Mouse (Mus musculus) CH12.LX (cell line): ENCODE measurements at regions not wholly inside any gene's neighbourhood (a gene's known extent, or its start where the extent isn't known, plus 50 kb on each side); places are given as distances from the start of the nearest gene placed in this dataset.

Experiments
- DNase-seq: peaks from one replicate; pipeline ENCODE4 v3.0.0-alpha.2; 2013; ENCODE audit errors: extremely low read depth
- H3K27ac ChIP-seq: 2 replicates; pipeline ENCODE4 v1.5.1; 2012; ENCODE audit warnings: low read depth, mild to moderate bottlenecking, control low read depth, moderate library complexity; ENCODE audit not compliant: insufficient read depth
- H3K27me3 ChIP-seq: replicated peaks from 2 replicates; pipeline ENCODE3; 2012; ENCODE audit warnings: inconsistent platforms
- H3K36me3 ChIP-seq, 2 experiments: replicated peaks in 1 of 2; 2 replicates each; pipeline versions ENCODE3 to v1.6.1; 2012; ENCODE audit warnings: inconsistent platforms in 1 of 2, low read length in 1 of 2, mild to moderate bottlenecking in 1 of 2, mixed read lengths in 1 of 2, moderate library complexity in 1 of 2; ENCODE audit not compliant: control insufficient read depth in 1 of 2, insufficient read depth in 1 of 2
- H3K4me1 ChIP-seq, 2 experiments: 2 replicates each; pipeline ENCODE4 v1.6.1; 2012; ENCODE audit warnings: inconsistent platforms in 1 of 2, moderate library complexity in 1 of 2; ENCODE audit not compliant: insufficient read depth in 2 of 2, control insufficient read depth in 1 of 2
- H3K4me2 ChIP-seq: 2 replicates; pipeline ENCODE4 v1.6.1; 2012; ENCODE audit warnings: low read depth, mild to moderate bottlenecking, control low read depth; ENCODE audit not compliant: poor library complexity, insufficient read depth, severe bottlenecking
- H3K4me3 ChIP-seq, 3 experiments: fragments of 150-350 bp in 1 of 3; sonication (generic) in 1 of 3; replicated peaks in 1 of 3; 2 replicates each; pipeline versions ENCODE3 to v1.5.1; 2011 to 2012; ENCODE audit warnings: low read depth in 2 of 3, low read length in 2 of 3, mild to moderate bottlenecking in 2 of 3, moderate library complexity in 2 of 3, control low read depth in 1 of 3, improper control_type of control experiment in 1 of 3, inconsistent platforms in 1 of 3, mixed read lengths in 1 of 3; ENCODE audit not compliant: poor library complexity in 1 of 3
- H3K79me2 ChIP-seq: replicated peaks from 2 replicates; pipeline ENCODE4 v1.6.1; 2012; ENCODE audit warnings: mild to moderate bottlenecking, moderate library complexity; ENCODE audit not compliant: control insufficient read depth, poor library complexity, insufficient read depth, severe bottlenecking; ENCODE audit errors: extremely low read depth
- H3K9ac ChIP-seq: 2 replicates; pipeline ENCODE4 v1.6.1; 2012; ENCODE audit warnings: low read depth, mild to moderate bottlenecking, control low read depth, moderate library complexity; ENCODE audit not compliant: insufficient read depth
- H3K9me3 ChIP-seq: replicated peaks from 2 replicates; pipeline ENCODE3; 2012; ENCODE audit warnings: low read length, inconsistent platforms, mixed read lengths
- BHLHE40 ChIP-seq: IDR thresholded peaks from 2 replicates; pipeline ENCODE4 v1.6.1; 2011; ENCODE audit warnings: mild to moderate bottlenecking, low read depth, low read length, improper control_type of control experiment
- CHD1 ChIP-seq: IDR thresholded peaks from 2 replicates; pipeline ENCODE4 v1.6.1; 2012; ENCODE audit warnings: low read depth, low read length, improper control_type of control experiment, inconsistent platforms
- ELF1 ChIP-seq: IDR thresholded peaks from 2 replicates; pipeline ENCODE4 v1.6.1; 2014; ENCODE audit warnings: low read depth, mild to moderate bottlenecking, inconsistent platforms, low read length, improper control_type of control experiment
- ETS1 ChIP-seq: conservative IDR thresholded peaks from 2 replicates; pipeline ENCODE4 v1.6.1; 2012; ENCODE audit warnings: low read depth, mild to moderate bottlenecking, inconsistent platforms, low read length, improper control_type of control experiment, moderate library complexity
- HCFC1 ChIP-seq: IDR thresholded peaks from 2 replicates; pipeline ENCODE4 v1.6.1; 2012; ENCODE audit warnings: low read depth, mild to moderate bottlenecking, inconsistent platforms, low read length, improper control_type of control experiment
- JUN ChIP-seq: IDR thresholded peaks from 2 replicates; pipeline ENCODE4 v1.6.1; 2011; ENCODE audit warnings: low read depth, mild to moderate bottlenecking, low read length, improper control_type of control experiment, moderate library complexity; ENCODE audit not compliant: insufficient read depth
- JUND ChIP-seq: conservative IDR thresholded peaks from 2 replicates; pipeline ENCODE4 v1.6.1; 2011; ENCODE audit warnings: low read depth, low read length, improper control_type of control experiment
- KAT2A ChIP-seq: IDR thresholded peaks from 2 replicates; pipeline ENCODE4 v1.6.1; 2012; ENCODE audit warnings: low read length, improper control_type of control experiment, inconsistent platforms; ENCODE audit not compliant: insufficient replicate concordance
- MAFK ChIP-seq: IDR thresholded peaks from 2 replicates; pipeline ENCODE4 v1.6.1; 2011; ENCODE audit warnings: low read length, improper control_type of control experiment; ENCODE audit not compliant: insufficient replicate concordance
- MAX ChIP-seq: IDR thresholded peaks from 2 replicates; pipeline ENCODE4 v1.6.1; 2011; ENCODE audit warnings: low read length, improper control_type of control experiment
- MAZ ChIP-seq: IDR thresholded peaks from 2 replicates; pipeline ENCODE4 v1.6.1; 2012; ENCODE audit warnings: low read depth, mild to moderate bottlenecking, inconsistent platforms, low read length, improper control_type of control experiment, moderate library complexity
- MXI1 ChIP-seq: IDR thresholded peaks from 2 replicates; pipeline ENCODE4 v1.6.1; 2011; ENCODE audit warnings: mild to moderate bottlenecking, low read depth, low read length, improper control_type of control experiment
- NELFE ChIP-seq: IDR thresholded peaks from 2 replicates; pipeline ENCODE4 v1.6.1; 2011; ENCODE audit warnings: low read depth, low read length, improper control_type of control experiment
- POLR2AphosphoS2 ChIP-seq: IDR thresholded peaks from 2 replicates; pipeline ENCODE4 v1.6.1; 2011; ENCODE audit warnings: low read depth, low read length, improper control_type of control experiment
- RAD21 ChIP-seq: IDR thresholded peaks from 2 replicates; pipeline ENCODE4 v1.6.1; 2011; ENCODE audit warnings: low read depth, mild to moderate bottlenecking, low read length, improper control_type of control experiment, moderate library complexity
- RCOR1 ChIP-seq: conservative IDR thresholded peaks from 2 replicates; pipeline ENCODE4 v1.6.1; 2012; ENCODE audit warnings: low read depth, mild to moderate bottlenecking, inconsistent platforms, low read length, improper control_type of control experiment
- SIN3A ChIP-seq: IDR thresholded peaks from 2 replicates; pipeline ENCODE4 v1.6.1; 2012; ENCODE audit warnings: low read length, improper control_type of control experiment, inconsistent platforms
- SMC3 ChIP-seq: IDR thresholded peaks from 2 replicates; pipeline ENCODE4 v1.6.1; 2011; ENCODE audit warnings: low read depth, low read length, improper control_type of control experiment
- TBP ChIP-seq: conservative IDR thresholded peaks from 2 replicates; pipeline ENCODE4 v1.6.1; 2011; ENCODE audit warnings: low read depth, low read length, improper control_type of control experiment
- TCF12 ChIP-seq: IDR thresholded peaks from 2 replicates; pipeline ENCODE4 v1.6.1; 2014; ENCODE audit warnings: low read depth, mild to moderate bottlenecking, inconsistent platforms, low read length, improper control_type of control experiment
- USF1 ChIP-seq: IDR thresholded peaks from 2 replicates; pipeline ENCODE4 v1.6.1; 2014; ENCODE audit warnings: low read depth, mild to moderate bottlenecking, inconsistent platforms, low read length, improper control_type of control experiment
- ZKSCAN1 ChIP-seq: IDR thresholded peaks from 2 replicates; pipeline ENCODE4 v1.6.1; 2012; ENCODE audit warnings: low read depth, inconsistent platforms, low read length, improper control_type of control experiment, borderline replicate concordance
- ZMIZ1 ChIP-seq: IDR thresholded peaks from 2 replicates; pipeline ENCODE4 v1.6.1; 2012; ENCODE audit warnings: low read depth, mild to moderate bottlenecking, inconsistent platforms, low read length, improper control_type of control experiment
- dilution Hi-C: fragments of 300-500 bp; cut with MboI; formaldehyde crosslinking; loops from 2 replicates; pipeline ENCODE4 v1.14.3; 2020; ENCODE audit warnings: low sequenced_read_pairs; ENCODE audit not compliant: extremely low pct_unique_long_range_greater_than_20kb, extremely low pct_ligation_motif_present
- in situ Hi-C: fragments of 300-500 bp; cut with MboI; formaldehyde crosslinking; loops from 3 replicates; pipeline ENCODE4 v1.14.3; 2019; ENCODE audit warnings: low sequenced_read_pairs, low pct_ligation_motif_present, low pct_unique_long_range_greater_than_20kb, mixed read lengths

DNA sequence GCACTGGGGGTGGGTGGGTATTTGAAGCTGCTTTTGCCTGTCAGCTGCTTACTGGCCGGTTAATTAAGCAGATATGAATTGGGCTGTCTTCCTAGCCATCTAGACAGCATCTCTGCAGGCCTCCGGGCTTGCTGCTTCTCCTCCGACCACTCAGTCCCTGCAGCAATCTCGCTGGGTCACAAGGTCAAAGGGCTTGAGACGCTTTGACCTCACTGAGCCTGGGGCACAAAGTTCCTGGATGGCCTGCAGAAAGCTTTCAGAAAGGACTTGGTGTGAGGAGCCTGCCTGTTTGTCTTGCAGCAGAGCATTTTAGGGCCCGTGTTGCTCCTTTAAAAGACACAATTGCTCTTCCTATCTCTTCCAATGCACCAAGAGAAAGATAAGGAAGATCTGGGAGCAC is 83.7 kb upstream of the Ppp2r5a start:
- DNase-seq: no peak
- Histone ChIP-seq H3K79me2 (no peaks in the 10 kb centered on the region), H3K4me3 (no peak overlapping the region), H3K4me1 (peaks cover 5 to 9% of the 10 kb centered on the region in 2 experiments; a peak in 2 of 4 replicates), H3K4me2 (no peak overlapping the region), H3K9ac (no peak overlapping the region), H3K9me3 (no peaks in the 10 kb centered on the region), H3K27ac (no peak overlapping the region), H3K36me3 (no peaks in the 10 kb centered on the region), H3K27me3 (peaks cover 2% of the 10 kb centered on the region)
- TF ChIP-seq TBP (no peak), USF1 (no peak), MAFK (no peak), JUN (no peak), POLR2AphosphoS2 (no peak), SIN3A (no peak), NELFE (no peak), JUND (no peak), RAD21 (no peak), CHD1 (no peak), ZKSCAN1 (no peak), SMC3 (no peak), TCF12 (no peak), HCFC1 (no peak), MAX (no peak), KAT2A (no peak), ZMIZ1 (no peak), MXI1 (no peak), RCOR1 (no peak), MAZ (no peak)
- dilution Hi-C loops (no loop called here), in situ Hi-C loops (no loop called here)

DNA sequence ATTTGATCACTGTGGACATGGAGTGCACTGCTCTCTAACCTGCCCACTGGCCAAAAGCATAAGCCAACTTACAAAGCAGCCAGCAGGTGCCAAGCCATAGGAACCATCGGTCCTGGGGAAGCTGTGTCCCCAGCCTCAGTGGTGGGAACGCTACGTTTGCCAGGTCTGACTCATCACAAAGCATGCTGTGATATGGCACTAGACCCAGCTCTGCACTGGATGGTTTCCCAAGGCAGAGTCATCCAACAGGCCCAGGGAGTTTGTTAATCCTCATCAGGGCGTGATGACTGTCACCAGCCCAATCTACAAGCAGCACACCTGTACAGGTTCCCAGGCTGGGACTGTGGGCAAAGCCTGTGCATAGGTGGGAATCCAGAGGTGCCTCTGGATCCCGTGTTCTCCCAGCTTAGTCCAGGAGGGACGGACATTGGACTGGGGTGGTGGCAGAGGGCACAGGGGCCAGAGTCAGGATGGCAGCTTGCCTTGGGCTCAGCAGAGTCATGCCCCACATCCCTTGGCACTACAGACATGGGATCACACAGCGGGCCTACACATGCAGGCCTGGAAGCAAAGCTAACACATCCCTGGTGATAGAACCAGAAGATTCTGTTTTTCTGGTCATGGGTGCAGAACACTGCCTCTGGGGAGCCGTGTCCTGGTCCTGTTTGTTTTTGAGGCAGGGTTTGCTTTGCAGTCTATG is 81.8 kb upstream of the Ppp2r5a start:
- no peaks in the 10 kb centered on the region for H3K9me3 ChIP-seq
- H3K4me3 ChIP-seq: no peak overlapping the region
- H3K27me3 ChIP-seq: no peaks in the 10 kb centered on the region
- in situ Hi-C loops: no loop called here
- H3K27ac ChIP-seq: no peak overlapping the region
- no peak for DNase-seq
- no peak overlapping the region for H3K9ac ChIP-seq
- H3K4me1 ChIP-seq: peaks cover 0 to 3% of the 10 kb centered on the region in 2 experiments; a peak in 1 of 4 replicates
- TF ChIP-seq ETS1 (no peak), JUND (no peak), KAT2A (no peak), BHLHE40 (no peak), ELF1 (no peak)
- TF ChIP-seq, all 38 proteins: peak for 0
- H3K36me3 ChIP-seq: no peaks in the 10 kb centered on the region
- H3K4me2 ChIP-seq: no peak overlapping the region
- dilution Hi-C loops: no loop called here
- no peaks in the 10 kb centered on the region for H3K79me2 ChIP-seq
